Mouse (Mus musculus) lung, postnatal 25 days (tissue): Measurements from ENCODE around the gene Gm10644.
"Not testable (repeated sequence)": the region's sequence is repeated elsewhere in the genome, so short reads cannot be mapped to it uniquely, and the experiment has no call there.

Source experiments
- DNase-seq: peaks from one replicate; pipeline ENCODE4 v3.0.0; 2022; ENCODE audit warnings: low spot score

The Gm10644 gene

DNA sequence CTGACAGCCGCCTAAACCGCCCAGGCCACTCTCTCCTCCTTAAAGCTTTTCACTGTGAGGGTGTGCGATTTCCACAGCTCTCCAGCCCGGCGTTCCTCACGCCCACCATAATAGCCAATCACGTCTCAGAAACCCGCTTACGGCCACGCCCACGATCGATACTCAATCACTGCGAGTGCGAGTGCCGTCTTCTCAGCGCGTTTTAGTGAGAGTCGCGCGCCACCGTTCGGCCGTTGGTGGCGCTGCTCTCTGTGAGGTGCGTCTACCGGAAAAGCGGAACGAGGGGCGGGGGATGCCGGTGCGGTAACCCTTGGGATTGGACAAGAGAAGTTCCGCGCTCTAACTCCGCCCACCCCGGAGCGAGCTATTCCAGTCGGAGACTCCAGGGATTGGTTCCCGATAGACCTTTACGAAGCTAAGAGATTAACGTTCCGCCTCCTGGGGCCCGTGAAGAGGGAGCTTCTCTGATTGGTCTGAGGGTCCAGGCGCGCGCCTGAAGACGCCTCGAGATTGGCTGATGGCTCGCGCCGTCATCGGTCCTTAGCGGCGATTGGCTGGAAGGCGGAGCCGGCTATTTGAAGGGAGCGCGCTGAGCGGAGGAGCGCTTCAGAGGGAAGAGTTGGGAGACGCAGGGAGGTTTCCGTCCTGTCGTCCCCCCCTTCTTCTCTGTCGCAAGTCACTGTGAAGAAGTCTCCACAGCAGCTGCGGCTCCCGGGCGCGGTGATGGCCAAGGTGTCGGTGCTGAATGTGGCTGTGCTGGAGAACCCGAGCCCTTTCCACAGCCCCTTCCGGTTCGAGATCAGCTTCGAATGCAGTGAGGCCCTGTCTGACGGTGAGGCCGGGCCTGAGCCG lies at the start of gene Gm10644, which contains the start of gene Asf1b:
Gene Gm10644, minus strand, starts transcription at position 100 of the 852 bp plus-strand sequence.
Gene Asf1b, plus strand, starts transcription at position 402 of the 852 bp plus-strand sequence.
- DNase-seq: peak; percentile 99

DNA sequence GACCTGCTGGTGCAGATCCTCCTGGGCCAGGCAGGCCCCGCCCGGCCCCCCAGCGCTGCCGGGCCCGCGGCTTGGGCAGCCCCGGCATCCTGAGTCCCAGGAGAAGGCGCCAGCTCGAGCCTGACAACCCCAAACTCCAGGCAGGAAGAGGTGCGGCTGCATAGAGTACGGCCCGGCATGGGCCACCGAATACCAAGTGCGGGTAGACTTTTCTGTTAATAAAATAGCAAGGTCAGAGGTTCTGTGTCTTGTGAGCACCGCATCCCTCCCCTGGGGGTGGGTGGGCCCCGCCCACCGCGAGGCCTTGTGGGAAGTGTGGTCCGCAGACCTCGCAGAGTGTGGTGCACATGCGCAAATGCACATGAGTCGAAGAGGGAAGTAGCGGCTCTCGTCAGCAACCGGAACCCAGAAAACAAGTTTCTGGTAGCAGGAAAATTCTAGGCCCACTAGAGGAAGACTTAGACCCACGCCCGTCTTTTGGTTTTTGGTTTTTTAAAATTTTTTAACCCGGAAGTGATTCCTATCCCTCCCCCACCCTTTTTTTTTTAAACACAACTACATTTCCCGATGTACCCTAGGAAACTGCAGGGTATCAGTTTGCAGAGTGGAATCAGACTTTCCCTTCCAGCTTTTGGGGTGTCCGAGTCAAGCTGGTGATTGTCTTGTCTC lies 49.7 kb upstream of the Gm10644 start:
- peak; percentile 96 for DNase-seq

DNA sequence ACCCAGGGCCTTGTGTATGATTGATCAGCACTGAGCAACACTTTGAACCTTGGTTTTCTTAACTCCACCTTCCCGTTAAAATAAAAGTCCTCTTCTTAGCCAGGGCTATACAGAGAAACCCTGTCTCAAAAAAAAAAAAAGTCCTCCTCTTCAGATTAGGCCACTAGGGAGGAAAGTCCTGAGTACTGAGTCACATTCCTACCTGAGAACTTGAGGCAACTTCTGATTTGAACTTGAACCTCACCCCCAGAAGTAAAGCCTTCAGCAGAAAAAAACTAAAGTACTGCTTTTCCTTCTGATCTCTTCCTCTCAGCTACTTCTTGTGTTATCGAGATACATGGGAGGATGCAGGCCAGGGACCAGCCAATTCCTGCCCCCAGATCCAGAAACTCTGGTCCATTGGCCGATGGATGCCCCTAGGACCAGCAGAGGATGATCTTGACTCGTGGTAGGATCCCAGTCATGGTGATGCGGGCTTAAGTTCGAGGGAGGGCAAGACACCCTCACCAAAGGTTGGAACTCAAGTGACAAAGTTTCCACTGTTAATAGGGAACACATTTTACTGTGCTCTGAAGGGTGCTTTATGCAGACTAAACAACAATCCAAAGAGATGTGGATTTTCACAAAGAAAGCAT lies 48.7 kb upstream of the Gm10644 start:
- DNase-seq: no peak

DNA sequence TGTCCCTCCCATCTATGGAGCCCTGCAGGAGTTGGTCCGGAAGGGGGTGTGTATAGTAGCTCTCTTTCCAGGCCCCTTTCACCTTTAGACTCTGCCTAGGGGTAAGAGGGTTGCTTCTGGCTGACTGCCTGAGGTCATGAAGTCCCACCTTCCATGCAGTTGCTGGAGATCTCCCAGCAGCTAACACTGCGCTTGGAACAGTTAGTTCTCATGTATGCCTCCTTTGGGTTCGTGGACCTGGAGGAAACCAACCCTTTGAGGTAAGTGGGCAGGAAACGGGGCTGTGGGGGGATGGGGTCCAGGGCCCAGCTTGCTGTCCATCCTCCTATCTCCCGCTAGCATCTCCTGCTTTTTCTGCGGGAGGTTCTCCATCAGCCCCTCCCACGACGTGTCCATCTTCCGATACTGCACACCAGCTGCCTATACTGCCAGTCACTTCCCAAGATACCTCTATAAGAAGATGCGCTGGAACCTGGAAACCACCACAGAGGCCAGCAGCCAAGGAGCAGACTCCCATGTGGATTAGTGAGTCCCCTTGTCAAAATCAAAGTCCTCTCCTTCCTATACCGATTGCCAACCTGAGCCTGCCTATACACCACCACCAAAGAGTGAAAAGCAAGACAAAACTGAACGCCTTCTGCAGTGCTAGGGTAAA lies 48.1 kb upstream of the Gm10644 start:
- no peak for DNase-seq

DNA sequence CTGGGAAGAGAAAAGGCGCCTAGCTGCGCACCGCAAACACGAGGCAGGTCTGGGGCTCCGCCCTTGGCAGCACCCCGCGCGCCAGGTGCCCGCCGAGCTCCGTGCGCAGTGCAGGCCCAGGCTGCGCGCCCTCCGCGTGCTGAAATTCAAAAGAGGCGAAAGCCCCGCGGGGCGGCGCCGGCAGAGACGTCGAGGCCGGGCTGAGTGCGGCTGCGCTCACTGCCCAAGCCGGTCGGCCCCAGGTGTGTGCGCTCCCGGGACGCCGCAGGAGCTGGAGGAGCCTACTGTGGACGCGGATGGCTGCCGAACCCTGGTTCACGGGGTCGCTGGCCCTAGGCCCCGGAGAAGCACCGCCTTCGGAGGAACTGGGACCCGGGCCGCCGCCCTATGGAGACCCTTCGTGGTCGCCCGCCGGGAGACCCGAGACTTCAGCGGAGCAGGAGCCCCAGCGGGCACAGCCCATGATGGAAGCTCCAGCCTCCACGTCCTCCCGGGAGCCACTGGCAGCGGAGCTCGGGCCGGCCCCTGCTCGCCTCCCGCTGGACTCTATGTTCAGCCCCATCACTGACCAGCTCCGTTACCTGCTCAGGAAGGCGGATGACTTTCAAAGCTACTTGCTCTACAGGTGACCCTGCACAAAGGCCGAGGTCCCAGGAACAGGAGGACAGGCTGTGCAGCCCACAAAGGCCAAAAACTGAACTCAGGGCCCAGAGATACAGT lies 46.4 kb upstream of the Gm10644 start, which contains the start of gene 1700067K01Rik:
Gene 1700067K01Rik, plus strand, starts transcription at position 222 of the 720 bp plus-strand sequence.
- DNase-seq: no peak

DNA sequence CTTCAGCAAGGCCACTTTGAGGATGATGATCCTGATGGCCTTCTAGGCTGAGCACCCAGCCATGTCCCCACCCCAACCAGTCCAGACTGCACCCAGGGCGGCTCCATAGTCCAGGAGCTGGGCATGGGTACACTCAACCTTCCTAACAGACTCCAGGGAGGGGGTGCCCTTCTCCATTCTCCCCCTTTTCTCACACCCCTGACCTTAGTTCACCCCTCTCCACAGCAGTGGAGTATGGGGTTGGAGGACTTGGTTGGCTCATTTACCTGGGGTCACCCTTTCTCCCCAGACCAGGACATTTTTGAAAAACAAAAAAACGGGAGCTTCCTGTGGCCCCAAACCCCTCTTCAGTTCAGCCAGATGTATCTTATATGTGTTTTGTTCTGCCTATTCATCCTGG lies 44.8 kb upstream of the Gm10644 start:
- DNase-seq: no peak

DNA sequence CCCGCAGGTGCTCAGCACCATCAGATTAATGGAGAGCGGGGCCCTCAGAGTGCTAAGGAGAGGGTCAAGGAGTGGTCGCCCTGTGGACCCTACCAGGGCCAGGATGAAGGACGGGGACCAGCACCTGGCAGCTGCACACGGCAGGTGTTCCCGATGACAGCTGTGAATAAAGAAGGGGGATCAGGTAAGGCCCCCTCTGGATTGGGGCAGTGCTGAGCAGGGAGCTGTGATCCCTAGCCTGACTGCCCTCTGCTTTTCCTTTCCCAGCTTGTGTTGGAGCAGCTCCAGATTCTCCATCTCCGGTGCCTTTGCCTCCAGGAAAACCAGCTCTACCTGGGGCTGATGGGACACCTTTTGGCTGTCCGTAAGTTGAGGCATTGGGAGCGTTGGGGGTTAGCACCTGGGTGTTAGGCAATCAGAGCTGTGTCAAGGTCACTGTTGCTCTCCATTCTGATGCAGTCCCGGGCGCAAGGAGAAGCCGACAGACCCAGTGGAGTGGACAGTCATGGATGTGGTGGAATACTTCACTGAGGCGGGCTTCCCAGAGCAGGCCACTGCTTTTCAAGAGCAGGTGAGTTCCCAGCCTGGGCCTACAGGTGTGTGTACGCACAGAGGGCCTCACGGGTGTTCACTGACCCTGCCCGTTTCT lies 44.2 kb upstream of the Gm10644 start:
- DNase-seq: no peak

DNA sequence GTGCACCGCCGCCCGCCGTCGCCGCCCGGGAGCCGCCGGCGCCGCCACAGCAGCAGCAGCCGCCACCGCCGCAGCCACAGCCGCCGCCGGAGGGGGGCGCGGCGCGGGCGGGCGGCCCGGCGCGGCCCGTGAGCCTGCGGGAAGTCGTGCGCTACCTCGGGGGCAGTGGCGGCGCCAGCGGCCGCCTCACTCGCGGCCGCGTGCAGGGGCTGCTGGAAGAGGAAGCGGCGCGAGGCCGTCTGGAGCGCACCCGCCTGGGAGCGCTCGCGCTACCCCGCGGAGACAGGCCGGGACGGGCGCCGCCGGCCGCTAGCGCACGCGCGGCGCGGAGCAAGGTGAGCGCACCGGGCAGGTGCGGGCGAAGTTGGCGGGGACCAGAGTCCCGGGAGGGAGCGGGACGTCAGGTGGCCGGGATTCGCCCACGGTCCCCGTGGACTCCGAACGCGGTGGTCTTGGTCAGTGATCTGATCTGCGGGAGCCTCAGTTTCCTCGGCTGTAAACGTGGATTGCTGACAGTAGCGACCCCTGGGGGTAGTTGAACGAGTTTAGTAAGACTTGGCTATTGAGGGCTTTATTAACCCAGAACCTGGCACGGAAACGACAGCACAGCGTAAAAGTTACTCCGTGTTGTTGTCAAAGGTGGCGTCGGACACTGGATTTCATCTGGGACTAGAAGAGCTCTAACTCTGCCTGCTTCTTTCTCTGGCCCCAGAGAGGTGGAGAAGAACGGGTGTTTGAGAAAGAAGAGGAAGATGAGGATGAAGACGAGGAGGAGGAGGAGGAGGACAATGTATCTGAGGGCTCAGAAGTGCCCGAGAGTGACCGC lies 43.4 kb upstream of the Gm10644 start:
- peak; percentile 48 for DNase-seq

DNA sequence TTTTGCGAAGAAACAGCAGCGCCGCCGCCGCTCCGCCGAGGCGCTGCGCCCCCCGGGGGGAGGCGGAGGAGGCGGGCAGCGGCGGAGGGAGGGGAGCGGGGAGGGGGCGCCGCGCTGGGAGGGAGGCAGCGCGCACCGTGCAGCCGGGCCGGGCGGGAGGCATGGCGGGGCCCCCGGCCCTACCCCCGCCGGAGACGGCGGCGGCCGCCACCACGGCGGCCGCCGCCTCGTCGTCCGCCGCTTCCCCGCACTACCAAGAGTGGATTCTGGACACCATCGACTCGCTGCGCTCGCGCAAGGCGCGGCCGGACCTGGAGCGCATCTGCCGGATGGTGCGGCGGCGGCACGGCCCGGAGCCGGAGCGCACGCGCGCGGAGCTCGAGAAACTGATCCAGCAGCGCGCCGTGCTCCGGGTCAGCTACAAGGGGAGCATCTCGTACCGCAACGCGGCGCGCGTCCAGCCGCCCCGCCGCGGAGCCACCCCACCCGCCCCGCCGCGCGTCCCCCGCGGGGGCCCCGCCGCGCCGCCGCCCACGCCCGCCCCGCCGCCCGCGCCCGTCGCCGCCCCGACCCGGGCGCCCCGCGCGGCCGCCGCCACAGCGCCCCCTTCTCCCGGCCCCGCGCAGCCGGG lies 42.6 kb upstream of the Gm10644 start, which contains the start of gene Samd1:
Gene Samd1, plus strand, starts transcription at position 162 of the 631 bp plus-strand sequence.
- DNase-seq: peak; percentile 29

DNA sequence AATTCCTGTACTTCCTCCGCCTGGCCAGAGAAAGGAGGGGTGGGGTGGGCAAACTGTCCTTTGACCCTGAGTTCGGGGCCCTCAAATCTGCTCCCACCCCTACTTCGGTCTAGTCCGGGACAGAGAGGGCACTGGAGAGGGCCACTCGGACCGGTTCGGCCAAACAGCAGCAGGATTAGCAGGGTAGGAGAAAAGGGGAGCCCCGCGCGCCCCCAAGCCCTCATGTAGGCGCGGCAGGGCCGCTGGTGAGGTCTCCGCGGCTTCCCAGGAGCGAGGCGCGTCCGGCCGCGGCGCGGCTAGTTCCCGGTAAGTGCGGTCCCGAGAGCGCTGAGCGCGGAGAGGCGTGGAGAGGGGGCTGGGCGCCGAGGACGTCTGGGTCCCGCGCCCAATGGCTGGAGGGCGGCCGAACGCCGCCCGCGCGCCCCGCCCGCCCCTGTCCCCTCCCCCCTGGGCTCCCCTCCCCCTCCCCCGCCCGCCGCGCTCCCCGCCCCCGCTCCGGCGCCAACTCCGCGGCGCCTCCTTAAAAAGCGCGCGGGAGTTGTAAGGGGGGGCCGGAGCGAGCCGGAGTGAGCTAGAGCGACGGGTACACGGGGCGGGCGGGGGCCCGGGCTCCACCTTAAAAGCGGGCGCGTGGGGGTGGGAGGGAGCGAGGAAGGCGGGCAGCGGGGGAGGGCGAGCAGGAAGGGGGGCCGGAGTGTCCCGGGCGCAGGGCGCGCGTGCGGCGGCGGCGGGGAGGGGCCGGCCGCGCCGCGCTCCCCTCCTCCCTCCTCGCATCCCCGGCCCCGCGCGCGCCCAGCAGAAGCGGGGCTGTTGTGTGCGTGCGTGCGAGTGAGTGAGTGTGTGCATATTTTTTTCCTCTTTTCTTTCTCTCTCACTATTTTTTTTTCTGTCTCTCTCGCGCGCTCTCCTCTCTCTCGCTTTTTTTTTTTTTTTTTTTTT lies 41.8 kb upstream of the Gm10644 start:
- DNase-seq: peak; percentile 91

DNA sequence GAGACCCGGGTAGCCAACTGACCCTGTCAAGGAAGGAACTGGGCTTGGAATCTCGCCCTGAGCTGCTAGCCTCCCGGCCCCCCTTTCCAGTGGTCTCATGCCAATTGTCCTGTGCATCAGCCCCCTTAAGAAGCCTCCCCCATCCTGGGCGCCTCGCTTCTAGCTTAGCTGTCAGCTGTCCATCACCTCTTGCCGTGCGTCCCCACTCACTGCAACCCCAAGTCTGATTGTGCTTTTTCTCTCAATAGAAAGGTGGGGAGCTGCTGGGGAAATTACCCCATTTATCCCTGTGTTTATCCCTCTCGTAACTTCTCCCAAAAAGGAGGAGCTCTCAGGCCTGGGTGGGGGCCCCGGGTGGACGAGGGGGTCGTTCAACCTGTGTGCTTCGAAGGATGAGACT lies 41.0 kb upstream of the Gm10644 start:
- no peak for DNase-seq

DNA sequence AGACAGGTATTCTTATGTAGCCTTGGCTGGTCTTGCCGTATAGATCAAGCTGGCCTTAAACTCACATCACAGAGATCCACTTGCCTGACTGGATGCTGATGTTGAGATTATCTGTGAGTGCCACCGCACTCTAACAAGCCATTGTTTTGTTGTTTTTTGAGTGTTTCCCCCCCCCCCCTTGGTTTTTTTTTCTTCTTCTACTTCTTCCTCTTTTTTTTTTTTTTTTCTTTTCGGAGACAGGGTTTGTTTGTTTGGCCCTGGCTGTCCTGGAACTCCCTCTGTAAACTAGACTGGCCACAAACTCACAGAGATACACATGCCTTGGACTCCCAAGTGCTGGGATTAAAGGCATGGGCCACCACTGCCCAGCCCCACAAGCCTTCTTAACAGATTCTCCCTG lies 39.0 kb upstream of the Gm10644 start:
- no peak for DNase-seq

DNA sequence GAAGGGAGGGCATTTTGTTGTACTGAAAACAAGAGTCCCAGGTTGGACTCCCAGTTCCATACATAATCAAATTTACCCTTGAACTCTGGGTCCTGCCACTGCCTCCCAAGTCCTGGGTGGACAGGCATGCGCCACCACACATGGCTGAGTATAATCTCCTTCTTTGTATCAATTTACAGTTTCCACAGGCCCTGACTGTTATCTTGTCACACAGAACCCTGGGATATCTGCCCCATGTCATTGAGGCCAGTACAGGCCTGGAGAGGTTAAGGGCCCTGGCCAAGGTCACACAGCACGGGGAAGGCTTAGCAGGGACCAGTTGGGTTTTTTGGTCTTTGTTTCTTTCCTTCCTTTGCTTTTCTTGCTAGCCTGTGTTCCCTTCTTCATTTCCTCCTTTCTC lies 37.5 kb upstream of the Gm10644 start:
- no peak for DNase-seq

DNA sequence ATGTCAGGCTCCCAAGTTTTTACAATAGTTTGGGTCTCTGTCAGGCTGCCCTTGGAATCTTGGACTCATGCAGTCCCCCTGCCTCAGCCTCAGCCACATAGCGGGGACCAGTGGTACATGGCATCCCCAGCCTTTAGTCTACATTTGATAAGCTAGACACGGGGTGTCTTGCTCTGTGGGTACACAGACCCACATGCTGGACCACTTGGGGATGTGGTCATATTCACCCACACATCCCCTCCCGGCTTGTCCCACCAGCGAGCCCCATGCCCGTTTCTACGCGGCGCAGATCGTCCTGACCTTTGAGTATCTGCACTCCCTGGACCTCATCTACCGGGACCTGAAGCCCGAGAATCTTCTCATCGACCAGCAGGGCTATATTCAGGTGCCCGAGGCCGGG lies 35.2 kb upstream of the Gm10644 start:
- no peak for DNase-seq

DNA sequence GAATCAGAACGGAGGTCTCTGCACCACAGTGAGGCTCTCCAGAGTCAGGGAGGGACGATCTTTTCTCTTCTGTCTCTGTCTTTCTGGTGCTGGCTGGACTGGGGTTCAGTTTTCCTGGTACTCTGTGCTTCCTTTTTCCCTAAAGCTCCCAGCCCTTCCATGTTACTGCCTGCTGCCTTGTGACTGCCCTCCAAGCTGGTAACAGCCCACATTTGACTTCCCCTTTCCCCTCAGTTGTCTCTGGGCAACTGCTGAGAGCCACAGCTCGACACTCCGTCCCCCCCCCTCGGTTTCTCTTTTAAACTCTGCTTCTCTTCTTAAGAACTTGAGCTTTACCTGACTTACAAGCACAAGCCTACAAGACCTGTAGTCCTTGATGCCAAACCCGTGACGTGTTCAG lies 34.2 kb upstream of the Gm10644 start:
- DNase-seq: no peak

DNA sequence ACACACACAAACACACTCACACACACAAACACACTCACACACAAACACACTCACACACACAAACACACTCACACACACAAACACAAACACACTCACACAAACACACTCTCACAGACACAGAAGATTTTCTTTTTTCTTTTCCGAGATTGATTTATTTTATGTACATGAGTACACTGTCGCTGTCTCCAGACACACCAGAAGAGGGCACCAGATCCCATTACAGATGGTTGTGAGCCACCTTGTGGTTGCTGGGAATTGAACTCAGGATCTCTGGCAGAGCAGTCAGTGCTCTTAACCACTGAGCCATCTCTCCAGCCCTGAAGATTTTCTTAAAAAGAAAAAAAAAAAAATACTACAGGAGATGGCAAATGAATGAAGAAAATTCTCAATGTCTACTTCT lies 28.2 kb upstream of the Gm10644 start:
- DNase-seq: not testable (repeated sequence)

DNA sequence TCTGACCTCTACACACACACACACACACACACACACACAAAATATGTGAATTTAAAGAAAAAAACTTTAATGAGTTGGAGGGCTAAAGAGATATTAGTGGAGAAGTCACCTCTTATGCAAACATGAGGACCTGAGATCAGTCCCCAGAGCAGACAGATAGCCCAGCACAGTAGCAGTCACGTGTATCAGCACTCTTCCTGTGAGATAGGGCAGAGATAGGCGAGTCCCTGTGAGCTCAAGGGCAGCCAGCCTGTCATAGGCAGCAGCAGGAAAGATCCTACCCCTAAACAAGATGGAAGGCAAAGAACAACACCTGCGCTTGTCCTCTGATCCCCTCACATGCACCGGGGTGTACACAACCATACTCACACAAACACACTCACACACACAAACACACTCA lies 27.4 kb upstream of the Gm10644 start:
- no peak for DNase-seq

DNA sequence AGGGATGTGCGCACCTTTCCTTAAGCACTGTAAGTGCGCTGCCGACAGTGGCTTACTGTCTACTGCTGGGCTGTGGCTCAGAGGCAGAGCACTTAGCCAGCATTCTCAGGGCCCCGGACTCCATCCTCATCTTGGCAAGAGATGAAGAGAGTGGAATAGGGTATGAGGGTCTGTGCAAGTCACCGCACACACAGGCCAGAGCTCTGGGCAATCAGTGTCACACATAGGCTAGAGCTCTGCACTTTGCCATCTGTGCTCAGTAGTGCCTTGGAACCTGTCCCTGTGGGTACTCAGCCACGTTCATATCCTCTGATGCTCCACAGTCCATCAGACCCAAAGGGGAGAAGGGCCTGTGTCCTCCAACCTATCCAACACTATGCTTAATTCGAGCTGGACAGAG lies 26.5 kb upstream of the Gm10644 start:
- DNase-seq: no peak
